Mouse (Mus musculus): ENCODE results near the gene Fbxw5.

Gene Fbxw5

GRCm38 (mm10) chr2:25500576-25501405 lies at the start of gene Fbxw5:
Gene Fbxw5 (plus strand): TSS chr2:25500750.
- in situ Hi-C loops (cut with MboI, MseI): no loop called here

GRCm38 (mm10) chr2:25450853-25451647 lies 49.5 kb upstream of the Fbxw5 start:
- in situ Hi-C loops (cut with MboI, MseI): no loop called here

GRCm38 (mm10) chr2:25452951-25453350 lies 47.6 kb upstream of the Fbxw5 start:
- in situ Hi-C loops (cut with MboI, MseI): no loop called here

GRCm38 (mm10) chr2:25456205-25456953 lies 44.2 kb upstream of the Fbxw5 start, which contains the start of gene Clic3:
Gene Clic3 (plus strand): TSS chr2:25456838.
- in situ Hi-C loops (cut with MboI, MseI): no loop called here

GRCm38 (mm10) chr2:25457022-25457896 lies 43.3 kb upstream of the Fbxw5 start:
- in situ Hi-C loops (cut with MboI, MseI): no loop called here

- in situ Hi-C loops (cut with MboI, MseI): no loop called here
Measured at GRCm38 (mm10) chr2:25458911-25459310, 41.6 kb upstream of the Fbxw5 start.

GRCm38 (mm10) chr2:25460135-25460534 lies 40.4 kb upstream of the Fbxw5 start:
- in situ Hi-C loops (cut with MboI, MseI): no loop called here

- in situ Hi-C loops (cut with MboI, MseI): no loop called here
Measured at GRCm38 (mm10) chr2:25460551-25461309, 39.8 kb upstream of the Fbxw5 start, which contains the start of gene Paxx. Gene Paxx (minus strand): TSS chr2:25461094.

- in situ Hi-C loops (cut with MboI, MseI): no loop called here
Measured at GRCm38 (mm10) chr2:25461407-25461806, 39.1 kb upstream of the Fbxw5 start.

GRCm38 (mm10) chr2:25463630-25464029 lies 36.9 kb upstream of the Fbxw5 start:
- in situ Hi-C loops (cut with MboI, MseI): no loop called here

- in situ Hi-C loops (cut with MboI, MseI): no loop called here
Measured at GRCm38 (mm10) chr2:25465256-25465655, 35.3 kb upstream of the Fbxw5 start.

GRCm38 (mm10) chr2:25465816-25466635 lies 34.5 kb upstream of the Fbxw5 start:
- in situ Hi-C loops (cut with MboI, MseI): no loop called here

- in situ Hi-C loops (cut with MboI, MseI): no loop called here
Measured at GRCm38 (mm10) chr2:25467606-25468303, 32.8 kb upstream of the Fbxw5 start.

GRCm38 (mm10) chr2:25468962-25469915 lies 31.3 kb upstream of the Fbxw5 start:
- in situ Hi-C loops (cut with MboI, MseI): no loop called here

- in situ Hi-C loops (cut with MboI, MseI): no loop called here
Measured at GRCm38 (mm10) chr2:25469969-25470368, 30.6 kb upstream of the Fbxw5 start, which contains the start of gene Ptgds. Gene Ptgds (minus strand): TSS chr2:25470046.

- in situ Hi-C loops (cut with MboI, MseI): no loop called here
Measured at GRCm38 (mm10) chr2:25472550-25472949, 28.0 kb upstream of the Fbxw5 start.

GRCm38 (mm10) chr2:25477541-25477940 lies 23.0 kb upstream of the Fbxw5 start:
- in situ Hi-C loops (cut with MboI, MseI): no loop called here

Data from regulatory T cell (primary cell).